Mouse (Mus musculus): ENCODE measurements around the gene Vmn2r23.
"Not testable (repeated sequence)": the region's sequence is repeated elsewhere in the genome, so short reads cannot be mapped to it uniquely, and the experiment has no call there.

Gene Vmn2r23

GRCm38 (mm10) chr6:123702370-123702769 lies at the start of gene Vmn2r23:
Gene Vmn2r23, plus strand, starts transcription at chr6:123702670.
- DNase-seq (ENCODE audit: low spot score) = no peak

GRCm38 (mm10) chr6:123657040-123657439 lies 45.4 kb upstream of the Vmn2r23 start:
- DNase-seq (ENCODE audit: low spot score) = no peak

- not testable (repeated sequence) for DNase-seq (ENCODE audit: low spot score)
Observed at GRCm38 (mm10) chr6:123696639-123697038, 5.8 kb upstream of the Vmn2r23 start.

- DNase-seq (ENCODE audit: low spot score) = no peak
Observed at GRCm38 (mm10) chr6:123697213-123697612, 5.3 kb upstream of the Vmn2r23 start.

GRCm38 (mm10) chr6:123770031-123770430 lies 67.6 kb downstream of the Vmn2r23 start:
- no peak for DNase-seq (ENCODE audit: low spot score)

GRCm38 (mm10) chr6:123778579-123778978 lies 76.1 kb downstream of the Vmn2r23 start, which contains the start of gene Vmn2r24:
Gene Vmn2r24, plus strand, starts transcription at chr6:123778879.
- DNase-seq (ENCODE audit: low spot score) = no peak

GRCm38 (mm10) chr6:123784857-123785256 lies 82.4 kb downstream of the Vmn2r23 start:
- DNase-seq (ENCODE audit: low spot score) = no peak

GRCm38 (mm10) chr6:123793746-123794145 lies 91.3 kb downstream of the Vmn2r23 start:
- DNase-seq (ENCODE audit: low spot score) = no peak

All from spleen, adult 12 weeks (tissue).